Mouse (Mus musculus) embryonic facial prominence, embryonic 15.5 days (tissue): ENCODE results near the gene Tns3. TPM values are rescaled to one million over a fixed set of nuclear protein-coding genes. Genes with fewer than 3 reads are reported as not detected.
"Not testable (repeated sequence)": the region's sequence is repeated elsewhere in the genome, so short reads cannot be mapped to it uniquely, and the experiment has no call there.

ENCODE experiments used
- ATAC-seq: fragments of 200-750 bp; cut with Nextera tagmentation; 2 replicates; pipeline ENCODE4 v1.8.0; 2017; ENCODE audit warnings: low read depth, moderate TSS enrichment; ENCODE audit not compliant: insufficient number of reproducible peaks, low FRiP score, low TSS enrichment
- H3K27ac ChIP-seq: fragments of 300-500 bp; sonication (generic); replicated peaks from 2 replicates; pipeline ENCODE4 v1.5.1; 2015; ENCODE audit warnings: mild to moderate bottlenecking, inconsistent platforms
- H3K27me3 ChIP-seq: fragments of 300-500 bp; sonication (generic); 2 replicates; pipeline ENCODE4 v1.6.1; 2015; ENCODE audit warnings: inconsistent platforms
- H3K36me3 ChIP-seq: fragments of 300-500 bp; sonication (generic); 2 replicates; pipeline ENCODE4 v1.6.1; 2015; ENCODE audit warnings: mild to moderate bottlenecking, inconsistent platforms
- H3K4me1 ChIP-seq: fragments of 300-500 bp; sonication (generic); 2 replicates; pipeline ENCODE4 v1.6.1; 2015; ENCODE audit warnings: inconsistent platforms
- H3K4me2 ChIP-seq: fragments of 300-500 bp; sonication (generic); replicated peaks from 2 replicates; pipeline ENCODE4 v1.6.1; 2015; ENCODE audit warnings: mild to moderate bottlenecking, inconsistent platforms
- H3K4me3 ChIP-seq: fragments of 300-500 bp; sonication (generic); replicated peaks from 2 replicates; pipeline ENCODE4 v1.5.1; 2015; ENCODE audit warnings: mild to moderate bottlenecking, inconsistent platforms
- H3K9ac ChIP-seq: fragments of 300-500 bp; sonication (generic); 2 replicates; pipeline ENCODE4 v1.6.1; 2015; ENCODE audit warnings: inconsistent platforms
- H3K9me3 ChIP-seq: fragments of 300-500 bp; sonication (generic); replicated peaks from 2 replicates; pipeline ENCODE4 v1.6.1; 2016; ENCODE audit warnings: inconsistent platforms
- WGBS: fragments of 180-500 bp; shearing (Covaris S2); methylation state at CpG from one replicate; pipeline ENCODE4 v1.1.7; 2015; 5-methylcytosine and 5-hydroxymethylcytosine counted together
- polyA plus RNA-seq: library from polyadenylated mRNA; unstranded; fragments of >200 nt; fragmentation: Nextera tagmentation; extraction: Ambion mirVana; gene quantifications from 2 replicates; pipeline ENCODE4 v1.2.1, GENCODE M21; 2015

Gene Tns3
- polyA plus RNA-seq, 1 experiment from 2014 or later: 23.4 TPM

DNA sequence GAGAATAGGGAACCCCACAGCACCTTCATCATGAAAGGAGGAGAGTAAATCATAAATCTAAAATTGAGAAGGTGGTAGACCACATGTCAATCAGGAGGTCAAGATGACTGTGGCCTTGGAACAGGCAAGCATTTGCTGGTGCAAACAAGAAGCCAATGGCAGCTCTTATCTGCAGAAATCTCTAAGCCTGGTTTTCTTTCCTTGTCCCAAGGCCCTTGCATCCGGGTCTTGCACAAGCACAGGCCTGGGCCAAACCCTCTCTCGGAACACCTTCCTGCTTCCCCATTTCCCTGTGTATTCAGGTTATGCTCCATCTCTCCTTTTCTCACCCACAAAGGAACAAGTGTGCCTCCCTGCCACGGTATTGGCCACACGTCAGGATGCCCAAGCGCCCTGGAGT, 35.0 kb downstream of the Tns3 start:
- Histone ChIP-seq H3K36me3 (no peaks in the 10 kb centered on the region), H3K9ac (no peak overlapping the region), H3K4me2 (no peak overlapping the region), H3K27ac (0 out of 2 replicates have a peak overlapping the region, but pooled peaks have one; percentile 11), H3K4me1 (peaks cover 29% of the 10 kb centered on the region), H3K4me3 (no peak overlapping the region), H3K9me3 (no peaks in the 10 kb centered on the region), H3K27me3 (no peaks in the 10 kb centered on the region)
- WGBS: 88% methylated on average over 5 of the region's 5 CpGs
- ATAC-seq: no peak

DNA sequence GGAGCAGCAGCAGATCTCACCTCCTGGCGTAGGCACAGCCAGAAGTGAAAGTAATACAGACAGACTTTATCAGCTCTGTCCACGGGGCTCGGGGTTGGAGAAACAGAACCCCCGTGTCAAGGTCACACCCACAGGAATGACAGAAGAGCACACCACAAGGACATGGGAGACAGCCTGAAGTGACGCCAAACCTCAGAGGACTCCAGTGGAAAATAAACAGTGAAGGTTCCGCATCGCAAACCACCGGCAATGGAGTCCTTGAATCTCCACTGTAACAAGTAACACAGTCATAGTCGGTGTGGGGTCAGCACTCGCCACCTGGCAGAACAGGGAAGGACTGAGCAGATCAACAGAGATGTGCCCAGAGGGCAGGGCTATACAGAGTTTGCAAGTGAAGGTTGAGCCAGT, 35.5 kb downstream of the Tns3 start:
- Histone ChIP-seq H3K4me3 (no peak overlapping the region), H3K4me1 (peaks cover 29% of the 10 kb centered on the region), H3K27ac (0 out of 2 replicates have a peak overlapping the region, but pooled peaks have one; percentile 11), H3K9me3 (no peaks in the 10 kb centered on the region), H3K27me3 (no peaks in the 10 kb centered on the region), H3K36me3 (no peaks in the 10 kb centered on the region), H3K4me2 (no peak overlapping the region), H3K9ac (no peak overlapping the region)
- WGBS: 70% methylated on average over 10 of the region's 10 CpGs
- no peak for ATAC-seq

DNA sequence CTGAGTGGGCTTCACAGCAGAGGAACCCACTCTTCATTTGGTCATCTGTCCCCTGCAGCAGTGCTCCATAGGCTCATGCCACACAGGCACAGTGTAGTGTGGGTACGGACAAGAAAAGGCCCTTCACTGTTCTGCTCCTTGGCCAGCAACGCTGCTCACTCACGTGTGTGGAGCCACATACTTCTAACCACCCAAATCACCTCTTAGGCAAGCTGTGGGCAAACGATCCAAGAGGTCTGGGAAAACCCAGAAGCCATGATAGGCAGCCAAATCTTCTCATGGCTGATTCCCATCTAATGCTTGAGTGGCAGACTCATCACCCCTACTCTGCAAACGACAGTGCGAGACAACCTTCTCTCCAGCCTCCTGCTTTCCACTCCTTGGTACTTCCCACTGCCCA, 37.2 kb downstream of the Tns3 start:
- 79% methylated on average over 6 of the region's 6 CpGs for WGBS
- H3K9ac ChIP-seq: no peak overlapping the region
- no peak for ATAC-seq
- no peaks in the 10 kb centered on the region for H3K27me3 ChIP-seq
- H3K4me3 ChIP-seq: no peak overlapping the region
- no peak overlapping the region for H3K4me2 ChIP-seq
- no peaks in the 10 kb centered on the region for H3K36me3 ChIP-seq
- H3K27ac ChIP-seq: no peak overlapping the region
- no peaks in the 10 kb centered on the region for H3K9me3 ChIP-seq
- peaks cover 43% of the 10 kb centered on the region for H3K4me1 ChIP-seq

DNA sequence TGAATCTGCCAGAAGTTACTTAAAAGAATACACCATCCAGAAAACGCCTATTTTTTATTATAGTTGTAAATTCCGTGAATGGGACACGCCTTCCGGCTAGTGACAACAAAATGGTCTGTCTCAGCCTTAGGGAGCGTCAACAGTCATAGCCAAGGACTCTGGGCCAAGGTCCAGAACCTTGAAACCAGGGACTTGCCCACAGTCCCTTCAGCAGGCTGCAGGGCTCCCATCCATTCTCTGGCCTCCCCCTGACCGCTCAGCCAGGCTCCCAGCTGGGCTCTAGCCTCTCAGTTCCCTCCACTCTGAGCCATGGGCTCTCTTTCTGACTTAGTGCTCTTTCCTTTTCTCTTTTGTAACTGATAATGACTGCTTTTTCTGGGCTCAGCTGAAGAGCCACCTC, 37.6 kb downstream of the Tns3 start:
- no peaks in the 10 kb centered on the region for H3K27me3 ChIP-seq
- no peaks in the 10 kb centered on the region for H3K36me3 ChIP-seq
- H3K9ac ChIP-seq: no peak overlapping the region
- H3K4me1 ChIP-seq: peaks cover 43% of the 10 kb centered on the region
- no peak overlapping the region for H3K4me2 ChIP-seq
- 92% methylated on average over 6 of the region's 6 CpGs for WGBS
- no peak overlapping the region for H3K27ac ChIP-seq
- no peaks in the 10 kb centered on the region for H3K9me3 ChIP-seq
- H3K4me3 ChIP-seq: no peak overlapping the region
- no peak for ATAC-seq

DNA sequence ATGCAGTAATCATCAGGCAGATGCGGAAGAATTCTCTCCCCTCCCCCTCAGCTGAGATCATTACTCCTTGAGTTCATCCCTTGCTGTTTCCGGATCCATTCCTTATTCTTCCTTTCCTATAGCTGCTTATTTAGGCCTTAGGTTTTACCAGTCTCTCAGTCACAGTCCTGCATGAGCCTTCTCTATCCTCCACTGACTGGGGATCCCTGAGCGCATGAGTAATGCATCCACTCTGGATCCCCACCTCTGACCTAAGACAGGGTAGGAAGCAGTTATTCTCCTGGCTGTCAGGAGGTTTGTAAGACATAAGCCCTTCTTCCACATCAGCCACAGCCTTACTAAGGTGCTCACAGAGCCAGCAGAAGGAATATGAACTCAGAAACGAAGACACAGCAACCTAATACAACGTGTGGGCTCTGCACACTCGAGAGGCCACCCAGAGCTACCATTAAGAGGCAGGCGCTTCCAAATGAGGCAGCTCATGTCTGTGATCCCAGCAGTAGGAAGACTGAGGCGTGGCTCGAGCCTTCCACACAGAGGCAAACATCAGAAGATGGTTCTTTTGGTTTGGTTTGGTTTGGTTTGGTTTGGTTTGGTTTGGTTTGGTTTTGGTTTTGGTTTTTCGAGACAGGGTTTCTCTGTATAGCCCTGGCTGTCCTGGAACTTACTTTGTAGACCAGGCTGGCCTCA, 38.3 kb downstream of the Tns3 start:
- Histone ChIP-seq H3K4me3 (no peak overlapping the region), H3K4me2 (no peak overlapping the region; the same call in 1 of the 2 replicates), H3K27ac (peak overlapping the region; percentile 96), H3K4me1 (peaks cover 48% of the 10 kb centered on the region), H3K36me3 (no peaks in the 10 kb centered on the region), H3K27me3 (no peaks in the 10 kb centered on the region), H3K9ac (no peak overlapping the region), H3K9me3 (no peaks in the 10 kb centered on the region)
- WGBS: 59% methylated on average over 10 of the region's 10 CpGs
- ATAC-seq: no peak

DNA sequence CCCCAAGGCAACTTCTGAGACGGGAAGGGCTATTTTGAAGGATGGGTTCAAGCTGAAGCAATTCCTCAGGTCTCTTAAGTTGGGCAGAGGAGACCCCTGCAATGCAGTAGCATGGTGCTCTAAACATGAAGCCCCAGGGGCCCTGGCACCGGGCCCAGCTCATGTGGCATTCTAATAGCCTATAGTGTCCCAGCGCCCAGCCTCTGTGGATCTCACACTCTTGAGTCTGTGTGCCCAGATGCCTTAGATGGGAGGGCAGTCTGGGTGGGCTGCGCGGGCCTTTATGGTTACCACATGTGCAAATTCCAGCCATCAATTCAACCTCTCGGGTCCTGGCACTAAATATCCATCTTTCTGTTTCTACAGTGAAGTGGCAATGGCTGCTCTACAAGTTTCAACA, 38.9 kb downstream of the Tns3 start:
- ATAC-seq: 0 out of 2 replicates have a peak, but pooled peaks have one; percentile 47

DNA sequence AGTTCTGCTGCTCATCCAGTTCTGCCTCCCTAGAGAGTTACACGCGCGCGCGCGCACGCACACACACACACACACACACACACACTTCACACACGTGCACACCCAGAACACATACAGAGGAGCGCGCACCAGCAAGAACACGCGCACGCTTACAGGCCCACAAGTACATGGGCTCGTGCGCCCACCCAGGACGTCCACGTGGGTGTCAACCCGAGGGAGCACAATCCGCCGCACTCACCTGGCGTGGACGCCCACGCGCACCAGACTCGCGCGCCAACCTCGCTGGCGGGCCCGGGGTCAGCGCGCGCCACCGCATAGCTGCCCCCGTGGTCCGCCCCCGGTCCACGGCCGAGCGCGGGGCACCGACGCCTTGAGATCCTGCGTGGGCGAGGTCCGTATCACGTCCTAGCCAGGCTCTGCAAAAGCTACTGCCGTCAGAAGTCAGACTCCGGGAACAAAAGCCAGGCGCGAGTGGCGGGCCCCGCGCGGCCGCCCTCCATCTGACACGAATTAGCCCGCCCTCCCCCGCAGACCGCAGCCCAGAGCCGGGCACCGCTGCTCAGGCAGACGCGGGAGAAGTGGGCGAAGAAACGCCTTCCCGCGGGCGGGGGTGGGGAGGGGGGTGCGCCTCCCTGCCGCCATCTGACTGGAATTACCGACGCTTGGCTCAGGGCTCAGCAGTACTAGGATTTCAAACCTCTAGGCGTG, 40.0 kb downstream of the Tns3 start:
- Histone ChIP-seq H3K36me3 (no peaks in the 10 kb centered on the region), H3K4me1 (peaks cover 45% of the 10 kb centered on the region), H3K27me3 (no peaks in the 10 kb centered on the region), H3K9me3 (no peaks in the 10 kb centered on the region), H3K9ac (peak overlapping the region; percentile 84), H3K4me2 (peak overlapping the region; percentile 98), H3K4me3 (peak overlapping the region; percentile 77), H3K27ac (peak overlapping the region; percentile 96)
- whole genome bisulfite sequencing: under 1% methylated on average over 74 of the region's 74 CpGs
- ATAC-seq: peak; percentile 81

More for the DNA sequence above, 38.9 kb downstream of the Tns3 start:
- H3K9ac ChIP-seq: no peak overlapping the region
- no peak overlapping the region; the same call in 1 of the 2 replicates for H3K4me3 ChIP-seq
- peaks cover 48% of the 10 kb centered on the region for H3K4me1 ChIP-seq
- 27% methylated on average over 6 of the region's 6 CpGs for WGBS
- H3K27ac ChIP-seq: peak overlapping the region; percentile 96
- H3K27me3 ChIP-seq: no peaks in the 10 kb centered on the region
- H3K36me3 ChIP-seq: no peaks in the 10 kb centered on the region
- no peaks in the 10 kb centered on the region for H3K9me3 ChIP-seq
- peak overlapping the region; percentile 98 for H3K4me2 ChIP-seq

DNA sequence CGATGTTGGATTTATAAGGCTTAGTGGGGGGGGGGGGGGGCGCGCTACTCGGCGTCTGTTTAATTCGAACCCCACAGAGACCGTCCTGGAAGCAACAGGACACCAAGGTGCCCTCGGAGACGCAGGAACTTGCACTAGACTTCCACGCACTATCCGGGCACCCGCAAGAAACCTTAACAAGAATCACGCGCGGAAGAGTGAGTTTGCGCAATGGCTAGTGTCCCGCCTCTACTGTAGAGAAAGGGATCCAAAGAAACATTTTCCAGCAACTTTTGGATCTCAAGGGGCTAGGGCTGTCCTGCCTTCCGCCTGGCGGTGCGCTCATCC, 40.5 kb downstream of the Tns3 start:
- Histone ChIP-seq H3K4me1 (peaks cover 43% of the 10 kb centered on the region), H3K36me3 (no peaks in the 10 kb centered on the region), H3K27me3 (no peaks in the 10 kb centered on the region), H3K9me3 (no peaks in the 10 kb centered on the region), H3K9ac (peak overlapping the region; percentile 84), H3K4me3 (peak overlapping the region; percentile 77), H3K4me2 (peak overlapping the region; percentile 98), H3K27ac (peak overlapping the region; percentile 96)
- no peak for ATAC-seq
- WGBS: under 1% methylated on average over 20 of the region's 20 CpGs

DNA sequence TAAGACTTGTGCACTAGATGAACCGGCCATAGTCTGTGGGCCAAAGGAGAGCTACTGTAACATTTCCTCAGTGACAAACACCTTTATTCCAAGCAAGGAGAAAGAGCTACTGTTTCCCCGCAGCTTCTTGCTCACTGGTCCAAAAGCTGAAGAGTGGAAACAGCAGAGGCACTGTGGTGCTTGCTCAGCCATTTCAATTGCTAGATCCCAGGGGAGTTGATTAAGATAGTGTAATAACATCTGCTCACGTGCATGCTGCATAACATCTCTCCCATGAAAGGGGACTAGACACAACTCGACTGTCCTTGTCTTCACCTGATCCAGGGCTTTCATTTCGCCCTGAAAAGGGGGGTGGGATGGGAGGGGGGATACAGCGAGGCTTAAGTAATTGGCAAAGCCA, 41.7 kb downstream of the Tns3 start:
- Histone ChIP-seq H3K27me3 (no peaks in the 10 kb centered on the region), H3K27ac (0 out of 2 replicates have a peak overlapping the region, but pooled peaks have one; percentile 96), H3K36me3 (no peaks in the 10 kb centered on the region), H3K9me3 (no peaks in the 10 kb centered on the region), H3K9ac (no peak overlapping the region), H3K4me1 (peaks cover 51% of the 10 kb centered on the region), H3K4me3 (peak overlapping the region; percentile 77), H3K4me2 (peak overlapping the region; percentile 98)
- WGBS: 22% methylated on average over 6 of the region's 6 CpGs
- no peak for ATAC-seq

DNA sequence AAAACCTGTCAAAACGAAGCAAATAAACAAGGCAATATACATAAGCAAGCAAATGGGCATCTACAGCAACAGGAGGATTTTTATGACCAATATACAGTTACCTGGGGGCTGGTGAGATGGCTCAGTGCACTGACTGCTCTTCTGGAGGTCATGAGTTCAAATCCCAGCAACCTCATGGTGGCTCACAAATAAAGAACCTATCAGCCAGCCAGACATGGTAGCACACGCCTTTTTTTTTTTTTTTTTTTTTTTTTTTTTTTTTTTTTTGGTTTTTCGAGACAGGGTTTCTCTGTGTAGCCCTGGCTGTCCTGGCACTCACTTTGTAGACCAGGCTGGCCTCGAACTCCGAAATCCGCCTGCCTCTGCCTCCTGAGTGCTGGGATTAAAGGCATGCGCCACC, 45.2 kb downstream of the Tns3 start:
- WGBS: 93% methylated on average over 7 of the region's 7 CpGs
- H3K4me3 ChIP-seq, H3K9ac ChIP-seq, H3K4me2 ChIP-seq, H3K27me3 ChIP-seq, H3K36me3 ChIP-seq, H3K27ac ChIP-seq, H3K9me3 ChIP-seq, ATAC-seq: not testable (repeated sequence)
- peaks cover 37% of the 10 kb centered on the region for H3K4me1 ChIP-seq

DNA sequence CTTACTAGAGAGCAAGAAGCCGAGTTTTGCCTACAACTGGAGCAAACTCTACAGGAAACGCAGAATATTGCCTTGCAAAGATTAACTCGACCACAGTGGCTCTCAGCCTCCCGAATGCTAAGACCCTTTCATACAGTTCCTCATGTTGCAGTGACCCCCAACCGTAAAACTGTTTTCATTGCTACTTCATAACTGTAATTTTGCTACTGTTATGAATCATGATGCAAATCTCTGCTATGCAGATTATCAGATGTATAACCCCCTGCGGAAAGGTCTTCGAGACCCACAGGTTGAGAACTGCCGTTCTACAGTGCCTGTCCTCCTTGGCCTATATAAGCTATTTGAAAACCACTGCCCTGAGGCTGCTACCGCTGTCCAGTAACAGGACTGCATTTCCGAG, 46.0 kb downstream of the Tns3 start:
- Histone ChIP-seq H3K27me3 (no peaks in the 10 kb centered on the region), H3K4me3 (no peak overlapping the region), H3K4me1 (peaks cover 33% of the 10 kb centered on the region), H3K4me2 (no peak overlapping the region), H3K36me3 (peaks cover 14% of the 10 kb centered on the region), H3K9me3 (no peaks in the 10 kb centered on the region), H3K27ac (0 out of 2 replicates have a peak overlapping the region, but pooled peaks have one; percentile 28), H3K9ac (no peak overlapping the region)
- 58% methylated on average over 10 of the region's 10 CpGs for WGBS
- no peak for ATAC-seq
